Mouse (Mus musculus): ENCODE data around the gene Tmem95.
"Not testable (repeated sequence)": the region's sequence is repeated elsewhere in the genome, so short reads cannot be mapped to it uniquely, and the experiment has no call there.

The Tmem95 gene

GRCm38 (mm10) chr11:69877878-69878277 lies at the start of gene Tmem95:
TSS of gene Tmem95 (minus strand) at chr11:69878018.
- no peak for DNase-seq

GRCm38 (mm10) chr11:69927501-69927900 lies 49.7 kb upstream of the Tmem95 start:
- DNase-seq = no peak

- DNase-seq = peak in 1 of 2 experiments; percentile 17
These were observed 45.0 kb upstream of the Tmem95 start for GRCm38 (mm10) chr11:69922796-69923195.

- peak in 1 of 2 experiments; percentile 16 for DNase-seq
These were observed 44.4 kb upstream of the Tmem95 start for GRCm38 (mm10) chr11:69922012-69922756.

- peak; percentile 100 for DNase-seq
These were observed 43.5 kb upstream of the Tmem95 start, which contains the start of gene Eif5a for GRCm38 (mm10) chr11:69921114-69922011. TSS of gene Eif5a (minus strand) at chr11:69921958.

- DNase-seq = no peak
These were observed 42.6 kb upstream of the Tmem95 start for GRCm38 (mm10) chr11:69920266-69921031.

GRCm38 (mm10) chr11:69919661-69920265 lies 41.9 kb upstream of the Tmem95 start:
- DNase-seq = peak; percentile 86 to 88

- DNase-seq = no peak
These were observed 41.2 kb upstream of the Tmem95 start for GRCm38 (mm10) chr11:69919053-69919452.

GRCm38 (mm10) chr11:69918118-69918517 lies 40.3 kb upstream of the Tmem95 start:
- DNase-seq = no peak

GRCm38 (mm10) chr11:69917379-69917948 lies 39.6 kb upstream of the Tmem95 start:
- no peak for DNase-seq

- DNase-seq = not testable (repeated sequence)
These were observed 39.0 kb upstream of the Tmem95 start for GRCm38 (mm10) chr11:69916652-69917378.

GRCm38 (mm10) chr11:69915667-69916627 lies 38.1 kb upstream of the Tmem95 start:
- DNase-seq = no peak

- DNase-seq = no peak
These were observed 37.2 kb upstream of the Tmem95 start for GRCm38 (mm10) chr11:69914917-69915430.

- no peak for DNase-seq
These were observed 36.5 kb upstream of the Tmem95 start for GRCm38 (mm10) chr11:69914372-69914764.

GRCm38 (mm10) chr11:69913554-69914371 lies 35.9 kb upstream of the Tmem95 start, which contains the start of gene Gps2:
TSS of gene Gps2 (plus strand) at chr11:69913888.
- DNase-seq = peak; percentile 93 to 94

- DNase-seq = peak; percentile 43 to 82
These were observed 35.1 kb upstream of the Tmem95 start for GRCm38 (mm10) chr11:69912716-69913530.

GRCm38 (mm10) chr11:69911701-69912100 lies 33.9 kb upstream of the Tmem95 start:
- DNase-seq = no peak

Measured in lung, postnatal 4 days (tissue).